Mouse (Mus musculus): ENCODE measurements at regions not wholly inside any gene's neighbourhood (a gene's known extent, or its start where the extent isn't known, plus 50 kb on each side); places are given as distances from the start of the nearest gene placed in this dataset.

DNA sequence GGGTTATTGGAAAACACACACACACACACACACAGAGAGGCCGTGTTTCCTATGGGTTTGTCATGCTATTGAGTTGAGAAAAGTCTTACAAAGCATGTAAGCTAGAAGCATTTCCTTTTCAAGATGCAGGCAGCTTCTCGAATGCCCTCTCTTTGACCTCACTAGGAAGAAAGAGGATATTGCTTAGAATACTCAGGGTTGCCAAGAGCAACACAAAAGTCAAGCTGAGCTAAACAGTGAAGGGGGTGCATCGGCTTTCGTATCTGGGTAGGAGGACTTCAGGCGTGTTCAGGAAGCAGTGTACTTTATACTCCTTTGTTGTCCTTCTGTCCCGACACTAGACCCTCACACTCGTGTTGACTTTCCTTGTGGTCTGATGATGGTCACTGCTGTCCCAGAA is 246.5 kb downstream of the Prex1 start:
- no peak for TF ChIP-seq POLR2A (IDR thresholded peaks at IDR 0.05; ENCODE audit: insufficient read length, low read depth)
- no peak for TF ChIP-seq CEBPB (IDR thresholded peaks at IDR 0.05; ENCODE audit: insufficient read depth, poor library complexity, severe bottlenecking)
- no peak for TF ChIP-seq SRF (IDR thresholded peaks at IDR 0.05; ENCODE audit: control insufficient read depth, insufficient read length, low read depth)
- no peak for TF ChIP-seq USF1 (IDR thresholded peaks at IDR 0.05; ENCODE audit: low read depth)
- no peak for TF ChIP-seq MYOD1 (IDR thresholded peaks at IDR 0.05; ENCODE audit: control insufficient read depth in 1 of 3, insufficient read length in 2 of 3, low read depth in 2 of 3)
- no peak for TF ChIP-seq POLR2AphosphoS2 (IDR thresholded peaks at IDR 0.05; ENCODE audit: insufficient read length, low read depth)
- no peak for TF ChIP-seq MYOG (IDR thresholded peaks at IDR 0.05; ENCODE audit: control insufficient read depth in 1 of 3, insufficient read depth in 1 of 3, insufficient read length in 2 of 3, low read depth in 2 of 3)
- no peak for TF ChIP-seq MAX (IDR thresholded peaks at IDR 0.05; ENCODE audit: low read depth)
- TF ChIP-seq TCF12 (IDR thresholded peaks at IDR 0.05; ENCODE audit: insufficient read depth, poor library complexity, severe bottlenecking) = no peak
- no peak for TF ChIP-seq E2F4 (IDR thresholded peaks at IDR 0.05; ENCODE audit: insufficient read depth)
- TF ChIP-seq TCF3 (IDR thresholded peaks at IDR 0.05; ENCODE audit: insufficient read length, low read depth) = no peak
